Comparison of ENCODE assay signal across 16 mouse cellular contexts in genomic region chr11:117283048-117283888, GRCm38 (mm10).
A peak's percentile ranks its signal among the peaks of the same experiment; 100 is the strongest.
DNase-seq lines count a peak whose midpoint lies in the region; ATAC-seq and TF ChIP-seq lines count a peak whose summit lies in the region.
"Had no signal": no experiment of that assay in that cellular context is flagged by ENCODE, and none has a peak within 500 bp of the region (broad histone marks: within the 10 kb centered on the region; RNA-seq: fewer than 3 reads in every experiment).

No protein-coding gene starts in this region.

- H3K4me3 ChIP-seq in forebrain, embryonic 10.5 days: no peak overlapping the region
- H3K4me3 ChIP-seq in forebrain, embryonic 13.5 days: no peak overlapping the region
- no peak overlapping the region for H3K4me3 ChIP-seq in intestine, embryonic 15.5 days (replicated peaks)
- no peak overlapping the region for H3K4me3 ChIP-seq in intestine, postnatal 0 days (ENCODE audit: low read depth, low read length)
- no peak overlapping the region for H3K4me3 ChIP-seq in limb, embryonic 14.5 days (replicated peaks; ENCODE audit: low read length)
- H3K4me3 ChIP-seq: forebrain, embryonic 15.5 days; midbrain, embryonic 12.5 days; neural tube, embryonic 13.5 days had no signal

- peak overlapping the region; percentile 86 for H3K27ac ChIP-seq in forebrain, embryonic 10.5 days
- H3K27ac ChIP-seq in forebrain, embryonic 13.5 days: no peak overlapping the region
- H3K27ac ChIP-seq in intestine, embryonic 15.5 days: 0 out of 2 replicates have a peak overlapping the region, but pooled peaks have one; percentile 36
- H3K27ac ChIP-seq in intestine, postnatal 0 days (ENCODE audit: low read depth, low read length): no peak overlapping the region
- H3K27ac ChIP-seq in limb, embryonic 14.5 days (replicated peaks; ENCODE audit: low read depth, low read length): peak overlapping the region; percentile 93
- H3K27ac ChIP-seq: forebrain, embryonic 15.5 days; midbrain, embryonic 12.5 days had no signal

- no peaks in the 10 kb centered on the region for H3K9me3 ChIP-seq in forebrain, embryonic 10.5 days
- H3K9me3 ChIP-seq in forebrain, embryonic 13.5 days (replicated peaks): no peaks in the 10 kb centered on the region
- H3K9me3 ChIP-seq in intestine, embryonic 15.5 days: no peaks in the 10 kb centered on the region
- H3K9me3 ChIP-seq in intestine, postnatal 0 days (ENCODE audit: control insufficient read depth): no peaks in the 10 kb centered on the region
- no peaks in the 10 kb centered on the region for H3K9me3 ChIP-seq in limb, embryonic 14.5 days (ENCODE audit: control insufficient read depth, low read length)
- H3K9me3 ChIP-seq: forebrain, embryonic 15.5 days; midbrain, embryonic 12.5 days; neural tube, embryonic 13.5 days had no signal

- H3K9ac ChIP-seq in forebrain, embryonic 13.5 days: no peak overlapping the region
- H3K9ac ChIP-seq in intestine, embryonic 15.5 days: no peak overlapping the region
- H3K9ac ChIP-seq in intestine, postnatal 0 days (ENCODE audit: low read depth, low read length): no peak overlapping the region; the same call in 1 of the 2 replicates
- peak overlapping the region; percentile 28; the same call in 1 of the 2 replicates for H3K9ac ChIP-seq in limb, embryonic 14.5 days (ENCODE audit: low read depth, low read length, severe bottlenecking)
- H3K9ac ChIP-seq: forebrain, embryonic 15.5 days; midbrain, embryonic 12.5 days; neural tube, embryonic 13.5 days had no signal

- H3K4me2 ChIP-seq in forebrain, embryonic 13.5 days: no peak overlapping the region
- no peak overlapping the region for H3K4me2 ChIP-seq in intestine, embryonic 15.5 days (replicated peaks)
- H3K4me2 ChIP-seq in intestine, postnatal 0 days (replicated peaks; ENCODE audit: low read depth): no peak overlapping the region
- H3K4me2 ChIP-seq in limb, embryonic 14.5 days (replicated peaks; ENCODE audit: low read depth, low read length, severe bottlenecking): no peak overlapping the region
- H3K4me2 ChIP-seq: forebrain, embryonic 15.5 days; midbrain, embryonic 12.5 days; neural tube, embryonic 13.5 days had no signal

- peaks cover 98% of the 10 kb centered on the region for H3K4me1 ChIP-seq in forebrain, embryonic 10.5 days
- H3K4me1 ChIP-seq in forebrain, embryonic 13.5 days: peaks cover 41% of the 10 kb centered on the region
- H3K4me1 ChIP-seq in intestine, embryonic 15.5 days (replicated peaks): peaks cover 66% of the 10 kb centered on the region
- H3K4me1 ChIP-seq in intestine, postnatal 0 days (replicated peaks; ENCODE audit: control insufficient read depth, insufficient read depth, low read length): peaks cover 12% of the 10 kb centered on the region; the same call in 1 of the 2 replicates
- H3K4me1 ChIP-seq in limb, embryonic 14.5 days (ENCODE audit: control insufficient read depth, insufficient read depth, low read length): peaks cover 73% of the 10 kb centered on the region

- TF ChIP-seq POLR2A in limb, embryonic 14.5 days (IDR thresholded peaks at IDR 0.05; ENCODE audit: borderline replicate concordance, extremely low read depth, insufficient read depth, insufficient read length): no peak

- 67% methylated on average over 11 of the region's 11 CpGs for WGBS in forebrain, embryonic 10.5 days
- 78% methylated on average over 11 of the region's 11 CpGs for WGBS in forebrain, embryonic 13.5 days
- WGBS in intestine, embryonic 15.5 days: 78% methylated on average over 11 of the region's 11 CpGs
- 72% methylated on average over 11 of the region's 11 CpGs for WGBS in intestine, postnatal 0 days
- 58% methylated on average over 11 of the region's 11 CpGs for WGBS in limb, embryonic 14.5 days

- no peaks in the 10 kb centered on the region for H3K27me3 ChIP-seq in forebrain, embryonic 10.5 days (ENCODE audit: poor library complexity, severe bottlenecking)
- H3K27me3 ChIP-seq in forebrain, embryonic 13.5 days: no peaks in the 10 kb centered on the region
- H3K27me3 ChIP-seq in intestine, embryonic 15.5 days (replicated peaks): no peaks in the 10 kb centered on the region
- H3K27me3 ChIP-seq in intestine, postnatal 0 days (replicated peaks; ENCODE audit: control insufficient read depth, insufficient read depth, low read length): no peaks in the 10 kb centered on the region
- no peaks in the 10 kb centered on the region for H3K27me3 ChIP-seq in limb, embryonic 14.5 days (ENCODE audit: control insufficient read depth, insufficient read depth, low read length)
- H3K27me3 ChIP-seq: forebrain, embryonic 15.5 days; midbrain, embryonic 12.5 days; neural tube, embryonic 13.5 days had no signal

- ATAC-seq in forebrain, embryonic 13.5 days: no peak
- ATAC-seq in intestine, embryonic 15.5 days: no peak
- no peak for ATAC-seq in intestine, postnatal 0 days
- peak; percentile 51 for ATAC-seq in common myeloid progenitor, adult 5-6 weeks (replicated peaks; ENCODE audit: low read depth, poor library complexity, severe bottlenecking)
- ATAC-seq in limb, embryonic 14.5 days (ENCODE audit: low FRiP score, low read depth): no peak
- ATAC-seq: activated CD4-positive, CD25-positive, alpha-beta regulatory T cell, adult 4 months; forebrain, embryonic 15.5 days had no signal

- DNase-seq in forebrain, embryonic 10.5 days (ENCODE audit: extremely low spot score, low spot score): no peak
- no peak for DNase-seq in limb, embryonic 14.5 days (ENCODE audit: low spot score)
- DNase-seq in urinary bladder, postnatal 4 days (ENCODE audit: low spot score in 2 of 2): no peak
- DNase-seq in lung, postnatal 36 days: no peak
- DNase-seq: cerebellum, postnatal 25 days; kidney, adult 8-10 months; lung, adult 18-20 months; right cerebral cortex, postnatal 14 days had no signal

- TF ChIP-seq CTCF in intestine, postnatal 0 days (IDR thresholded peaks at IDR 0.05; ENCODE audit: low read depth): no peak

- peaks cover 62% of the 10 kb centered on the region for H3K36me3 ChIP-seq in forebrain, embryonic 10.5 days (replicated peaks)
- H3K36me3 ChIP-seq in forebrain, embryonic 13.5 days (ENCODE audit: poor library complexity, severe bottlenecking): peaks cover 2% of the 10 kb centered on the region; the same call in 1 of the 2 replicates
- H3K36me3 ChIP-seq in intestine, embryonic 15.5 days: 0 out of 2 replicates have a peak, but pooled peaks cover 2% of the 10 kb centered on the region
- H3K36me3 ChIP-seq in intestine, postnatal 0 days (ENCODE audit: control insufficient read depth, insufficient read depth): peaks cover 6% of the 10 kb centered on the region; the same call in 1 of the 2 replicates
- H3K36me3 ChIP-seq in limb, embryonic 14.5 days (ENCODE audit: control insufficient read depth, insufficient read depth, low read length): peaks cover 8% of the 10 kb centered on the region
- H3K36me3 ChIP-seq: forebrain, embryonic 15.5 days; midbrain, embryonic 12.5 days; neural tube, embryonic 13.5 days had no signal

Comparison
In these comparisons a context has a peak if more than half of its experiments do, and no peak if none do; other contexts are left out.
1. H3K27ac ChIP-seq: peak in forebrain, embryonic 10.5 days (single experiment), intestine, embryonic 15.5 days (single experiment) and limb, embryonic 14.5 days (single experiment); none in forebrain, embryonic 13.5 days (single experiment) and intestine, postnatal 0 days (single experiment).